Mouse (Mus musculus): ENCODE measurements around the gene Lck. TPM values are rescaled to one million over a fixed set of nuclear protein-coding genes. Genes with fewer than 3 reads are reported as not detected.
A peak's percentile ranks its signal among the peaks of the same experiment; 100 is the strongest.

The Lck gene
- polyA plus RNA-seq, 1 experiment from 2014 or later, result 2.5 TPM

DNA sequence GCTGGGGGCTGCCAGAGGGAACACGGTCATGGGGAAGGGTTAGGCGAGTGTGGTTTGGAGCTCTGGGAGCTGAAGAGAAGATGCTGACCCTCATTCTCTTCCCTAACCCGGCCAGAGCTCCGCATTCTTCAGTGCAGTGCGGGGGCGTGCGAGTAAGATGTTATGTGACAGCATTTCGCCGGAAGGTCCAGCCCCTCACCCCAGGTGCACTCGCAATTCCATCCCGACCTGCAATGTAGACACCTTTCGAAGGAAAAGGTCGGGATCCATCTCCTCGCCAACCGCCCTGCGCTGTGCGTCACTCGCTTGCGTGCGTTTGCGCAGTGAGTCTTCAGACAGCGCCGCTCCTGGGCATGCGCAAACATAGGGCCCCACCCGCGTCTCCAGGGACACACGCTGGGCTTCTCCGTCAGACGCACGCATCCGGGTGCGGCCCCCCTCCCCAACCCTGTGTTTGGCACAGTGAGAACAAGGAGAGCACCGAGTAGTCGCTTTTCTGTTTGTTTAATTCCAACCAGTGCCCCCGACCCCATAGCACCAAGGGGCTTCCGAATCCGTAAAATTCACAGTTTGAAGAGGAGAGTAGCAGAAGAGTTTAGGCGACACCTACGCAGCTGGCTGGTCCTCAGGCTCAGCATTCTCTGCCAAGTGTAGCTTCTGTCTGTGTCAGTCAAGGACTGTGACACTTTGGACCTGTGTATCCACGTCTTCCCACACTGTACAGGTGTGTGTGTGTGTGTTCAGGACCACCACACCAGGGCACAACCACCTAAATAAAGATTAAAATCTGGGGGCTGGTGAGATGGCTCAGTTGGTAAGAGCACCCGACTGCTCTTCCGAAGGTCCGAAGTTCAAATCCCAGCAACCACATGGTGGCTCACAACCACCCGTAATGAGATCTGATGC lies 45.6 kb upstream of the Lck start, which contains the start of gene Iqcc:
Gene Iqcc, minus strand, starts transcription at position 314 of the 906 bp plus-strand sequence.
- no peak for TF ChIP-seq EP300 (IDR thresholded peaks at IDR 0.05)
- TF ChIP-seq CTCF (IDR thresholded peaks at IDR 0.05), result peak; percentile 53
- 4% methylated on average over 43 of the region's 44 CpGs for WGBS
- ATAC-seq (peak; percentile 93), DNase-seq (ENCODE audit: low spot score) (peak; percentile 98)
- Histone ChIP-seq H3K4me2 (replicated peaks; ENCODE audit: low read depth, low read length) (peak within 1 kb of the TSS; percentile 88), H3K27ac (ENCODE audit: low read length) (peak within 1 kb of the TSS; percentile 74), H3K27me3 (replicated peaks; ENCODE audit: insufficient read depth, low read length) (no peaks in the 10 kb centered on the region), H3K36me3 (ENCODE audit: insufficient read depth, low read length) (no peaks in the 10 kb centered on the region), H3K9ac (replicated peaks; ENCODE audit: low read depth) (peak within 1 kb of the TSS; percentile 43), H3K4me3 (ENCODE audit: low read depth, low read length) (peak within 1 kb of the TSS; percentile 69), H3K9me3 (ENCODE audit: low read length) (no peaks in the 10 kb centered on the region), H3K4me1 (ENCODE audit: insufficient read depth, low read depth, low read length) (peaks cover 11% of the 10 kb centered on the region; the same call in 1 of the 2 replicates)

DNA sequence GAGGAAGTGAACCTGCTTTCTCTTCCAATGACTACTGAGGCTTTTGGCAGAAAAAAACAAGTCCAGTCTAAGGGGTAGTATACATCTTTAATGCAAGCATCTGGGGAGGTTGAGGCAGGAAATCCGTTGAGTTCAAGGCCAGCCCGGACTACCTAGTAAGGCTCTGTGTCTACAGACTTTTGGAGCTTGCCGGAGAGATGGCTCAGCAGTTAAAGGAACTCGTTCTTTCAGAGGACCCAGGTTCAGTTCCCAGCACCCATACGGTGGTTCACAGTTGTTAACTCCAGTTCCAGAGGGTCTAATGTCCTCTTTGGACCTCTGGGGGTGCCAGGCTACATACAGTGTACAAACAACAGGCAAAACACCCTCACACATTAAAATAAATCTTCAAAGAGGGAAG lies 44.6 kb upstream of the Lck start:
- DNase-seq (ENCODE audit: low spot score) (no peak), ATAC-seq (no peak)
- Histone ChIP-seq H3K9me3 (ENCODE audit: low read length) (no peaks in the 10 kb centered on the region), H3K4me2 (replicated peaks; ENCODE audit: low read depth, low read length) (peak overlapping the region; percentile 88), H3K4me1 (ENCODE audit: insufficient read depth, low read depth, low read length) (peaks cover 8% of the 10 kb centered on the region; the same call in 1 of the 2 replicates), H3K27me3 (replicated peaks; ENCODE audit: insufficient read depth, low read length) (no peaks in the 10 kb centered on the region), H3K9ac (replicated peaks; ENCODE audit: low read depth) (peak overlapping the region; percentile 43; the same call in 1 of the 2 replicates), H3K4me3 (ENCODE audit: low read depth, low read length) (no peak overlapping the region), H3K36me3 (ENCODE audit: insufficient read depth, low read length) (no peaks in the 10 kb centered on the region), H3K27ac (ENCODE audit: low read length) (peak overlapping the region; percentile 74; the same call in 1 of the 2 replicates)
- TF ChIP-seq CTCF (IDR thresholded peaks at IDR 0.05) (no peak), EP300 (IDR thresholded peaks at IDR 0.05) (no peak)
- WGBS, result 92% methylated on average over 5 of the region's 5 CpGs

GRCm38 (mm10) chr4:129617121-129617641 lies 43.7 kb upstream of the Lck start:
- no peak overlapping the region for H3K27ac ChIP-seq (ENCODE audit: low read length)
- H3K4me1 ChIP-seq (ENCODE audit: insufficient read depth, low read depth, low read length), result no peaks in the 10 kb centered on the region; the same call in 1 of the 2 replicates
- H3K9ac ChIP-seq (replicated peaks; ENCODE audit: low read depth), result no peak overlapping the region
- H3K4me3 ChIP-seq (ENCODE audit: low read depth, low read length), result no peak overlapping the region
- TF ChIP-seq EP300 (IDR thresholded peaks at IDR 0.05) (no peak), CTCF (IDR thresholded peaks at IDR 0.05) (no peak)
- WGBS, result 95% methylated on average over 7 of the region's 7 CpGs
- no peaks in the 10 kb centered on the region for H3K36me3 ChIP-seq (ENCODE audit: insufficient read depth, low read length)
- H3K27me3 ChIP-seq (replicated peaks; ENCODE audit: insufficient read depth, low read length), result no peaks in the 10 kb centered on the region
- no peaks in the 10 kb centered on the region for H3K9me3 ChIP-seq (ENCODE audit: low read length)
- no peak for ATAC-seq
- no peak for DNase-seq (ENCODE audit: low spot score)
- no peak overlapping the region for H3K4me2 ChIP-seq (replicated peaks; ENCODE audit: low read depth, low read length)

DNA sequence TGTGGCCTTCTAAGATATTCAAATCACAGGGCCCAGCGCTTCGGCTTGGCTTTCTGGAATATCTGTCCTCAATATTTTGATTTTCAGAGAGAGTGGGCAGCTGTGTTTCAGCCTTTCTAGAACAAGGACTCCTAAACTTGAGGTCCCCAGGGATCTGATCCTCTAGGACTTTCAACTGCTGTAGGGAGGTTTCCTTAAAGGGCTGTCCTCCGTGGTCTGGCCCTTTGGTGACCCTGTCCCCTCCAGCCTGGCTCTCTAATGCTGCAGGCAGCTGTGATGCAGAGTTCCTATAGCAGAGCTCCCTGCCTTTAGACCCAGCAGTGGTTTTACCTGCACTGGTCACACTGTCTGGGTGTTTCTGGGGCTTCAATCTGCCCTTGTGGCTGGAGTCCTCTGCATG lies 43.2 kb upstream of the Lck start:
- no peak for DNase-seq (ENCODE audit: low spot score)
- H3K27ac ChIP-seq (ENCODE audit: low read length), result no peak overlapping the region
- no peak overlapping the region for H3K4me2 ChIP-seq (replicated peaks; ENCODE audit: low read depth, low read length)
- no peak overlapping the region for H3K4me3 ChIP-seq (ENCODE audit: low read depth, low read length)
- no peak for ATAC-seq
- no peak overlapping the region for H3K9ac ChIP-seq (replicated peaks; ENCODE audit: low read depth)
- no peaks in the 10 kb centered on the region for H3K9me3 ChIP-seq (ENCODE audit: low read length)
- H3K36me3 ChIP-seq (ENCODE audit: insufficient read depth, low read length), result no peaks in the 10 kb centered on the region
- no peaks in the 10 kb centered on the region for H3K27me3 ChIP-seq (replicated peaks; ENCODE audit: insufficient read depth, low read length)
- 98% methylated on average over 3 of the region's 3 CpGs for WGBS
- H3K4me1 ChIP-seq (ENCODE audit: insufficient read depth, low read depth, low read length), result no peaks in the 10 kb centered on the region; the same call in 1 of the 2 replicates
- no peak for TF ChIP-seq CTCF (IDR thresholded peaks at IDR 0.05)
- no peak for TF ChIP-seq EP300 (IDR thresholded peaks at IDR 0.05)

GRCm38 (mm10) chr4:129615801-129616290 lies 42.4 kb upstream of the Lck start:
- TF ChIP-seq CTCF (IDR thresholded peaks at IDR 0.05) (no peak), EP300 (IDR thresholded peaks at IDR 0.05) (no peak)

DNA sequence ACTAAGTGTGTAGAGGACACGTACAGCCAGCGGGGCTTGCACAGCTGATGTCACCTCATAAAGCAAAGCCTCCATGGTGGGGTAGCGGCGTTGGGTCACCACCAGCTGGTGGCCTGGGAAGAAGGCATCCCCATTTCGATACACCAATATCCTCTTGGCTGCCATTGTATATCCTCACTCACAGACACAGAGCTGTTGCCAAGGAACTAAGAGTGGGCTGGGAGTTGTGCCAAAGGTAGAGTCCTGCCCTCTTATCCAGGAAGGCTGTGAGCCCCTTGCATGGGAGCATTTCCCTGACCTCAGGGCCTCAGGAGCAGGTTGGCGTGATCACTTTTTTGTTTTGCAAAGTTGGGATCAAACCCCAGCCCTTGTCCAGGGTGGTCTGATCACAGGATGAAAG lies 40.7 kb upstream of the Lck start, which contains the start of gene Dcdc2b:
Gene Dcdc2b, minus strand, starts transcription at position 165 of the 400 bp plus-strand sequence.
- TF ChIP-seq CTCF (IDR thresholded peaks at IDR 0.05) (no peak), EP300 (IDR thresholded peaks at IDR 0.05) (no peak)
- Histone ChIP-seq H3K9ac (replicated peaks; ENCODE audit: low read depth) (no peak within 1 kb of the TSS), H3K27me3 (replicated peaks; ENCODE audit: insufficient read depth, low read length) (no peaks in the 10 kb centered on the region), H3K4me3 (ENCODE audit: low read depth, low read length) (no peak within 1 kb of the TSS), H3K4me2 (replicated peaks; ENCODE audit: low read depth, low read length) (no peak within 1 kb of the TSS), H3K9me3 (ENCODE audit: low read length) (no peaks in the 10 kb centered on the region), H3K4me1 (ENCODE audit: insufficient read depth, low read depth, low read length) (no peaks in the 10 kb centered on the region; the same call in 1 of the 2 replicates), H3K27ac (ENCODE audit: low read length) (no peak within 1 kb of the TSS), H3K36me3 (ENCODE audit: insufficient read depth, low read length) (no peaks in the 10 kb centered on the region)
- ATAC-seq (no peak), DNase-seq (ENCODE audit: low spot score) (peak; percentile 58)
- WGBS, result 55% methylated on average over 6 of the region's 6 CpGs

More at GRCm38 (mm10) chr4:129615801-129616290, 42.4 kb upstream of the Lck start:
- no peak for ATAC-seq
- Histone ChIP-seq H3K27ac (ENCODE audit: low read length) (no peak overlapping the region), H3K4me2 (replicated peaks; ENCODE audit: low read depth, low read length) (no peak overlapping the region), H3K9ac (replicated peaks; ENCODE audit: low read depth) (no peak overlapping the region), H3K27me3 (replicated peaks; ENCODE audit: insufficient read depth, low read length) (no peaks in the 10 kb centered on the region), H3K36me3 (ENCODE audit: insufficient read depth, low read length) (no peaks in the 10 kb centered on the region), H3K9me3 (ENCODE audit: low read length) (no peaks in the 10 kb centered on the region), H3K4me3 (ENCODE audit: low read depth, low read length) (no peak overlapping the region), H3K4me1 (ENCODE audit: insufficient read depth, low read depth, low read length) (no peaks in the 10 kb centered on the region; the same call in 1 of the 2 replicates)
- WGBS, result 88% methylated on average over 9 of the region's 9 CpGs
- no peak for DNase-seq (ENCODE audit: low spot score)

Data from lung, postnatal 0 days (tissue).